Mouse (Mus musculus): ENCODE results near the gene Jkamp.

GRCm38 (mm10) chr12:72084261-72085023 is 947 bp upstream of the Jkamp start:
- TF ChIP-seq CTCF (IDR thresholded peaks at IDR 0.05; ENCODE audit: low read depth, low read length) (no peak), GATA1 (IDR thresholded peaks at IDR 0.05; ENCODE audit: borderline replicate concordance, low read length) (no peak), POLR2AphosphoS5 (IDR thresholded peaks at IDR 0.05; ENCODE audit: insufficient replicate concordance, low read depth, low read length) (no peak)

All from G1E (cell line).